Mouse (Mus musculus): ENCODE measurements around the gene S100a16. TPM values are rescaled to one million over a fixed set of nuclear protein-coding genes. Genes with fewer than 3 reads are reported as not detected.

Gene S100a16
- polyA plus RNA-seq, 1 experiment, result 140 TPM

DNA sequence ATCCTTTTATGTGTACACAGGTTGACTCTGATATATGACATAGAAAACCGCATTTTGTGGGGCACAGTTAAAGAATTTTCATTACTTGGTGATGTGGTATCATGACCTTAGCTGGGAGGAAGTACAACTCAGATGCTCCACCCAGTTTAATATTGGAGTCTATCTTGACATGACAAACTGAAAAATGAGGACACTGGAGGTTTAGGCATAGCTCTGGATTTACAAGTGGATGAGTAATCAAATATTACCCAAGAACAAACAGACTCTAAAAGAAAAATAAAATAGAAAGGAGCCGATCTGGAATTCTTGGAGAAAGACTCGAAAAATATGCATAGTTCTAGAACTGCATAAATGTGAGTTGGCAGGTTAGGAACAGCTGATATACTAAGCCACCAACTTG, 38.3 kb downstream of the S100a16 start:
- Histone ChIP-seq H3K27ac (ENCODE audit: insufficient read depth, low read depth, low read length) (no peak overlapping the region), H3K36me3 (ENCODE audit: control insufficient read depth, insufficient read depth, low read length) (no peaks in the 10 kb centered on the region), H3K27me3 (replicated peaks; ENCODE audit: control insufficient read depth, insufficient read depth, low read length) (no peaks in the 10 kb centered on the region), H3K4me1 (ENCODE audit: control insufficient read depth, insufficient read depth, low read length) (no peaks in the 10 kb centered on the region), H3K4me3 (ENCODE audit: insufficient read depth, low read depth, low read length) (no peak overlapping the region)
- TF ChIP-seq CTCF (conservative IDR thresholded peaks at IDR 0.05; ENCODE audit: insufficient read depth, insufficient read length, low read depth, low read length) (no peak), POLR2A (IDR thresholded peaks at IDR 0.05; ENCODE audit: low read depth, low read length) (no peak)
- no peak for DNase-seq
- 59% methylated on average over 3 of the region's 3 CpGs for WGBS

- TF ChIP-seq POLR2A (IDR thresholded peaks at IDR 0.05; ENCODE audit: low read depth, low read length) (no peak), CTCF (conservative IDR thresholded peaks at IDR 0.05; ENCODE audit: insufficient read depth, insufficient read length, low read depth, low read length) (no peak)
- Histone ChIP-seq H3K4me3 (ENCODE audit: insufficient read depth, low read depth, low read length) (no peak overlapping the region), H3K36me3 (ENCODE audit: control insufficient read depth, insufficient read depth, low read length) (no peaks in the 10 kb centered on the region), H3K4me1 (ENCODE audit: control insufficient read depth, insufficient read depth, low read length) (no peaks in the 10 kb centered on the region), H3K27me3 (replicated peaks; ENCODE audit: control insufficient read depth, insufficient read depth, low read length) (no peaks in the 10 kb centered on the region), H3K27ac (ENCODE audit: insufficient read depth, low read depth, low read length) (no peak overlapping the region)
- WGBS, result 62% methylated on average over 10 of the region's 10 CpGs
- DNase-seq, result no peak
Measured at GRCm38 (mm10) chr3:90576351-90577001, 39.4 kb downstream of the S100a16 start.

DNA sequence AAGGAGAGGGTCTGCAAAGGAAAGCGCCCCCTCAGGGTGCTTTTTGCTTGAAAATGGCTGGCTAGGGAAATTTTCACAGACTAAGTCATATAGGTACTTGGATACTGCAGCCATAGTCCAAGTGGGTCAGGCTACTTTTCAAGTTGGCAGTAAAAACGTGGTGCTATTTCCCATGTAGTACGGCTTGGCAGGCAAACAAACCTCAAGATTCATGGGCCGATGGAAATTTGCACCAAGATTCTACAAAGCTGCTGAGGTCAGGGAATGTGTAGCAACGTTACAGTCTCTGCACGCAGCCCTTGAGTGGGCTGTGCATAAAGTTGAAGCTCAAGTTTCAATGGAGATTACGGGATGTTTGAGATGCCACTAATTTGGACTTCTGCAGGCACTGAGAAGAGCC, 42.4 kb downstream of the S100a16 start:
- no peak for DNase-seq
- Histone ChIP-seq H3K4me1 (ENCODE audit: control insufficient read depth, insufficient read depth, low read length) (no peaks in the 10 kb centered on the region), H3K36me3 (ENCODE audit: control insufficient read depth, insufficient read depth, low read length) (no peaks in the 10 kb centered on the region), H3K4me3 (ENCODE audit: insufficient read depth, low read depth, low read length) (no peak overlapping the region), H3K27me3 (replicated peaks; ENCODE audit: control insufficient read depth, insufficient read depth, low read length) (no peaks in the 10 kb centered on the region), H3K27ac (ENCODE audit: insufficient read depth, low read depth, low read length) (no peak overlapping the region)
- no peak for TF ChIP-seq CTCF (conservative IDR thresholded peaks at IDR 0.05; ENCODE audit: insufficient read depth, insufficient read length, low read depth, low read length)
- no peak for TF ChIP-seq POLR2A (IDR thresholded peaks at IDR 0.05; ENCODE audit: low read depth, low read length)
- 42% methylated on average over 7 of the region's 7 CpGs for WGBS

DNA sequence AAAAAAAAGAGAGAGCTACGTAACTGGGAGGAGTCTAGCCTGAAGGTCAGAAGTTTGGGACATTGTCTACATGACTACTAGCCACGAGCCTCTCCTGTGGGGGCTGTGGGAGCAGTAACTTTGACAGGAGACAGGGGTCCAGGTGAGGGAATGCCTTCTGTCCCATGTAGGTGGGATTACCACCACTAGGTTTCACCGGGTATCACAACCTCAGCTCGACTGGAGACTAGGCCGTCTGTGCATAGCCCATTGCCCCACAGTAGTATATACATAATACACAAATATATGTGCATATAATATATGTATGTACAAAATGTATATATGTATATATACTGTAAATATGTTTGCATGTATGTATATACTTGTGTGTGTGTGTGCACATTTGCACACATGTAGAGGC, 44.1 kb downstream of the S100a16 start:
- Histone ChIP-seq H3K36me3 (ENCODE audit: control insufficient read depth, insufficient read depth, low read length) (no peaks in the 10 kb centered on the region), H3K4me3 (ENCODE audit: insufficient read depth, low read depth, low read length) (no peak overlapping the region), H3K4me1 (ENCODE audit: control insufficient read depth, insufficient read depth, low read length) (no peaks in the 10 kb centered on the region), H3K27ac (ENCODE audit: insufficient read depth, low read depth, low read length) (no peak overlapping the region), H3K27me3 (replicated peaks; ENCODE audit: control insufficient read depth, insufficient read depth, low read length) (no peaks in the 10 kb centered on the region)
- DNase-seq, result no peak
- TF ChIP-seq CTCF (conservative IDR thresholded peaks at IDR 0.05; ENCODE audit: insufficient read depth, insufficient read length, low read depth, low read length) (no peak), POLR2A (IDR thresholded peaks at IDR 0.05; ENCODE audit: low read depth, low read length) (no peak)
- WGBS, result 97% methylated on average over 5 of the region's 5 CpGs

DNA sequence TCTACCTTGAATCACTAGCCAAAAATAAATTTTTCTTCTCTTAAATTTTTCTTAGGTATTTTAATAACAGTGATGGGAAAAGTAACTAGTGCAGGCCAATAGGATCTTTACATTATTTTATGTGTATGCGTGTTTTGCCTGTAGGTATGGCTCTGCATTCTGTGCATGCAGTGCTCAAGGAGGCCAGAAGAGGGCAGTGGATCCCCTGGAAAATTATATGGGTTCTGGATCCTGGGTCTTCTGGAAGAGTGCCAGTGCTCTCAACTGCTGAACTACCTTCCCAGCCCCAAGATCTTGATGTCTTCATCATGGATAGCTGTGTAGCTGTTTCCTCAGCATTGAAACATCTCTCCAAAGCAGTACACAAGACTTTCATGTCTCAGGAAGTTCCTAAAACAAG, 45.1 kb downstream of the S100a16 start:
- Histone ChIP-seq H3K27ac (ENCODE audit: insufficient read depth, low read depth, low read length) (no peak overlapping the region), H3K4me1 (ENCODE audit: control insufficient read depth, insufficient read depth, low read length) (no peaks in the 10 kb centered on the region), H3K4me3 (ENCODE audit: insufficient read depth, low read depth, low read length) (no peak overlapping the region), H3K27me3 (replicated peaks; ENCODE audit: control insufficient read depth, insufficient read depth, low read length) (no peaks in the 10 kb centered on the region), H3K36me3 (ENCODE audit: control insufficient read depth, insufficient read depth, low read length) (no peaks in the 10 kb centered on the region)
- TF ChIP-seq CTCF (conservative IDR thresholded peaks at IDR 0.05; ENCODE audit: insufficient read depth, insufficient read length, low read depth, low read length) (no peak), POLR2A (IDR thresholded peaks at IDR 0.05; ENCODE audit: low read depth, low read length) (no peak)
- no peak for DNase-seq
- 100% methylated on average over 1 of the region's 1 CpGs for WGBS

- no peak overlapping the region for H3K4me3 ChIP-seq (ENCODE audit: insufficient read depth, low read depth, low read length)
- H3K27me3 ChIP-seq (replicated peaks; ENCODE audit: control insufficient read depth, insufficient read depth, low read length), result no peaks in the 10 kb centered on the region
- DNase-seq, result no peak
- TF ChIP-seq POLR2A (IDR thresholded peaks at IDR 0.05; ENCODE audit: low read depth, low read length), result no peak
- TF ChIP-seq CTCF (conservative IDR thresholded peaks at IDR 0.05; ENCODE audit: insufficient read depth, insufficient read length, low read depth, low read length), result no peak
- H3K36me3 ChIP-seq (ENCODE audit: control insufficient read depth, insufficient read depth, low read length), result no peaks in the 10 kb centered on the region
- H3K27ac ChIP-seq (ENCODE audit: insufficient read depth, low read depth, low read length), result no peak overlapping the region
- H3K4me1 ChIP-seq (ENCODE audit: control insufficient read depth, insufficient read depth, low read length), result no peaks in the 10 kb centered on the region
- WGBS, result 88% methylated on average over 4 of the region's 4 CpGs
Measured at GRCm38 (mm10) chr3:90582556-90582955, 45.5 kb downstream of the S100a16 start.

GRCm38 (mm10) chr3:90583893-90584292, 46.8 kb downstream of the S100a16 start:
- no peak overlapping the region for H3K4me3 ChIP-seq (ENCODE audit: insufficient read depth, low read depth, low read length)
- no peak overlapping the region for H3K27ac ChIP-seq (ENCODE audit: insufficient read depth, low read depth, low read length)
- TF ChIP-seq CTCF (conservative IDR thresholded peaks at IDR 0.05; ENCODE audit: insufficient read depth, insufficient read length, low read depth, low read length), result no peak
- TF ChIP-seq POLR2A (IDR thresholded peaks at IDR 0.05; ENCODE audit: low read depth, low read length), result no peak
- no peaks in the 10 kb centered on the region for H3K4me1 ChIP-seq (ENCODE audit: control insufficient read depth, insufficient read depth, low read length)
- H3K36me3 ChIP-seq (ENCODE audit: control insufficient read depth, insufficient read depth, low read length), result no peaks in the 10 kb centered on the region
- peak; percentile 78 for DNase-seq
- no peaks in the 10 kb centered on the region for H3K27me3 ChIP-seq (replicated peaks; ENCODE audit: control insufficient read depth, insufficient read depth, low read length)
- 56% methylated on average over 3 of the region's 3 CpGs for WGBS

Data from kidney, adult 2 months (tissue).